Mouse (Mus musculus) retina, postnatal 7 days (tissue): ENCODE results near the gene Ap4m1.

ENCODE experiments used
- DNase-seq: peaks from one replicate; pipeline ENCODE4 v3.0.0-alpha.2; 2012; ENCODE audit warnings: low read depth, low spot score

Ap4m1 gene

DNA sequence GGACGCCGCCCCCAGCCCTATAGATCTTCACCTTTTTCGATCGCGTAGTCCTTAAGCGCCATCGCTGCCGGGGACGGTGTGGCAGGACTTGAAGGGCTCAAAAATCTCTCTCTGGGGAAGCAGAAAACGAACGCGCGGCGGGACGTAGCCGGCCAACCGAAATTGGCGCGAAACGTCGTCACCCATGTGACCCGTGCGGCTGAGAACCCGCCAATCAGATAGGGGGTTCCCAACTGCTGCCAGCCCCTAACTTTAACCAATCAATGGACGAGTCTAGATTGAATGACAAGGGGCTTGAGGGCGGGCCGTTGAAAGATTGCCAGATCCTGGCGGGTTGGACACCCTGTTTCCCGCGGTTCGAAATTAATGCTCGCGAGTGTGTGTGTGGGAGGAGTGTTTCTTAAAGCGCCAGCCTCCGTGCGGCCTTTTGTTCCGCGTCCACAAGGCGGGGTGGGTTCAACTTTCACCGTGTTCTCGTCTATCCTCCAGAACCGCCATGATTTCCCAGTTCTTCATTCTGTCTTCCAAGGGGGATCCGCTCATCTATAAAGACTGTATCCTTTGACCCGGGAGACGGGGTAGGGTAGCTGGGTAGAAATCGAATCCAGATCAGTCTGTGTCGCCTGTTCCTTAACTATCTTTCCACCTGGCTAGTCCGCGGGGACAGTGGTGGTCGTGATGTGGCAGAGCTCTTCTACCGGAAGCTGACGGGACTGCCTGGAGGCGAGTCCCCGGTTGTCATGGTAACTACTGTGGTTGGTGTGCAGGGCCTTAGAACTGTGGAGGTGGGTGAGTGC lies at the start of gene Ap4m1, which contains the start of gene Mcm7:
Gene Ap4m1, plus strand, starts transcription at position 308 of the 797 bp plus-strand sequence.
Gene Mcm7, minus strand, starts transcription at position 728 of the 797 bp plus-strand sequence.
- peak; percentile 95 for DNase-seq

DNA sequence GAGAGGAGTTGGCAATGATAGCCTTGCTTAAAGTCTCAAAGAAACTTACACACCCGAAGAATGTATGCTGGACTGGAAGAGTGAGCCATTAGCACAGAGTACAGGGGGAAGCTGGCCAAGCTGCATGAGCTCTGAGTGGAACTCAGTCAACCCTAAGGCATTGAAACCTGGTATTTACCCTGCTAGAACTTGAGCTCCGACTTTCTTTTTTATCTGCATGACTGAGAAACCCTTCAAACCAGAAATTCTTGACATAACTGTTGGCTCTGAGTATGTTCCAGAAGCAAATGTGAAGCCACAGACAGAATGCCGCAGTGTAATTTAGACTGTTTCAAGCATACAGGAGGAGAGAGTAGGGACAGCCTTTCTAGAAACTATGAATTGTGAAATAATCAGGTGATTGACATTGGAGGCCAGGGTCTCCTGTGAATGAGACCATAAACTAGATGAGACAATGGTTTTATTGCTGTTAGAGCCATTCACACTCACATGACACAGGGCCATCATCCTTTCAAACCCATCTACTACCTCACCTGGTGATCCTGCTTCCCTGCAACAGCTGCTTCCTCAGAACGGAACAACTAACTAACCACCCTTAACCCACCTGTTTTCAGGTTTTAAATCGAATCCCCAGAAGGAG lies 39.3 kb upstream of the Ap4m1 start:
- DNase-seq: no peak

DNA sequence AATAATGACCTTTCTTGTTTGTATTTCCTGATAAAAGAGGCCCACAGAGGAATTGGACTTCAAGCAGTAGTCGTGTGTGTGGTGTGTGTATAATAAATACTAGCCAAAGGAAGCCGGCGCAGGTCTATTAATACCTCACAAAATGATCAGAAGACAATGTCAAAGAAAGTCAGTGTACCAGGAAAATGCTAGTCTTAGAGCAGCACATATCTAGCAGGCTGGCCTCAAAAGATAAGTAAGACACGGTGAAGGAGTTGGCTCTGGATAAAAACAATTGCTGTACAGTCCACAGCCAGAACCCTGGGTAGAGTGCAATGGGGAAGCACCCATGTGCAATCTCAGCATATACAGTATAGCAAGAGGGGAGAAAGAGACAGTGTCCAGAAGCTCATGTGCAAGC lies 34.5 kb upstream of the Ap4m1 start:
- DNase-seq: no peak

DNA sequence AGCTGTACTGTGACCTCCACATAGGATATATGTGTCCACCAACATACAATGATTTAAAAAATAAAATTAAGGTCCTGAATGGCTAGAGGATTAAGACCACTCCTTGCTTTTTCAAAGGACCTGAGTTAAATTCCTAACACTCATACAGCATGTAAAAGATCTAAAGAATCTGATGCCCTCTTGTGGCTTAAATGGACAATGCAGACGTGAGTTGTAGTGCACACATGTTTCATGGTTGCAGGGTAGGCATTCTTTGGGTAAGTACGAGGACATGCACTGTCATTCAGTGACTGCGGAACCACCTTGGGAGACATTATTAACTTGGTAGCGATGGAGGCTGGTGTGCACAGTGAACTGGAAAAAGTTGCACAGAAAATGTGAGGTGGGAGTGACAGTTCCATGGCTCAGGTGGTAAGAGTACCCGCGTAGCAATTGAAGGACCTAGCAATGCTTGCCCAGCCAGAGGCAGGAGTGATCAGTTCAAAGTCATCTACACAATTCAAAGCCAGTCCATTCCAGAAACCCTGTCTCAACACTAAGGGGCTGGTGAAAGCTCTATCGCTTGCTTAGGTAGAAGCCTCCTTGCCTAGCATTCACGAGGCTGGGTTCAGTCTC lies 33.8 kb upstream of the Ap4m1 start:
- DNase-seq: peak; percentile 37

DNA sequence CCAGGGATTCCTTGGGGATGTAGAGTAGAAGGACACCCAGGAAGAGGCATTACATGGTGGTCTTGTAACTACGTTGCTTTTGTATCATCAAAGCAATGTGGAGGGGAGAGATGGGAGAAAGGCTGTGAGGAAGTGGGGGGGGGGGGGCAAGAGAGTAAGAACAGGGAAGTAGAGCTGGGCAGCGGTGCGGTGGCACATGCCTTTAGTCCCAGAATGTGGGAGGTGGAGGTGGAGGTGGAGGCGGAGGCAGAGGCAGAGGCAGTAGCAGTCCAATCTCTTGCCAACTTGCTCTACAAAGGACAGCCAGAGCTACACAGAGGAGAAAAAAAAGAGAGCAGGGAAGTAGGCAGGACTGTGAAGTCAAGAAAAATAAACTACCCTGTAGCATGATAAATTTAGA lies 33.2 kb upstream of the Ap4m1 start:
- DNase-seq: no peak

DNA sequence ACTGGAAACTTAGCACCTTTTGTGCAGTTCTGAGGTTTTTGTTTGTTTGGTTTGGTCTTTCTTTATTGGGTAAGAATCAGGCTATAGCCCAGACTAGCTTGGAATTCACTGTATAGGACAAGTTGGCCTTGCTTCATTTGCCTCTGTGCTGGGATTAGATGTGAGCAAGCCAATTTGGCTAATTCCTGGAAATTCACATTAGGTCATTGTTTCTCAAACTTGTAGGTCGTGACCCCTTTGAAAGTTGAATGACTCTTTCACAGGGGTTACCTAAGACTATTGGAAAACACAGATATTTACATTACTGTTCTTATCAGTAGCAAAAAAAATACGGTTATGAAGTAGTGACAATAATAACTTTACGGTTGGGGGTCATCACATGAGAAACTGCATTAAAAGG lies 17.4 kb upstream of the Ap4m1 start:
- no peak for DNase-seq

DNA sequence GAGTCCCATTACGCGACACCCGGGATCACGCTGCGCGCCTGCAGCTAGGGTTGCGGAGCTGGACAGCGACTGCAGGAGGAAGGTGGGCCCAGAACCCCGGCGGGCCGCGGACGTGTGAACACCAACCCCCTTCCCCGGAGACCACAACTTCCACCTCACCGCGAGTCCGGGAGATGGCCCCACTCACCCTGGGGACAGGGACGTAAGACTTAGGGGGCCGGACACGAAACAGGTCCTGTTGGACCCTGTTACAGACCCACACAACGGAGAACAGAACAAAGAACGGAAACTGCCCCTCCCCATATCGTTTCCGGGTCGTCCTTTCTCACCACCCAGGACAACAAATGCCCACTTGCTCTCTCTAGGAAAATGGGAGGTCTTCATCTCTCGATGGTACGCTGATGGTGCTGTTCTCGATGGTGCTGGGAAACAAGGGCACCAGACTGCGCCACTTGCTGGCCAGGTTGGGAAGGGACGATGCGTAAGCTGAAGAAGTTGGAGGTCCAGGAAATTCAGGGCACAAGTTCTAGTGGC lies 16.3 kb upstream of the Ap4m1 start, which contains the start of gene Zfp113:
Gene Zfp113, minus strand, starts transcription at position 302 of the 534 bp plus-strand sequence.
- peak; percentile 93 for DNase-seq

DNA sequence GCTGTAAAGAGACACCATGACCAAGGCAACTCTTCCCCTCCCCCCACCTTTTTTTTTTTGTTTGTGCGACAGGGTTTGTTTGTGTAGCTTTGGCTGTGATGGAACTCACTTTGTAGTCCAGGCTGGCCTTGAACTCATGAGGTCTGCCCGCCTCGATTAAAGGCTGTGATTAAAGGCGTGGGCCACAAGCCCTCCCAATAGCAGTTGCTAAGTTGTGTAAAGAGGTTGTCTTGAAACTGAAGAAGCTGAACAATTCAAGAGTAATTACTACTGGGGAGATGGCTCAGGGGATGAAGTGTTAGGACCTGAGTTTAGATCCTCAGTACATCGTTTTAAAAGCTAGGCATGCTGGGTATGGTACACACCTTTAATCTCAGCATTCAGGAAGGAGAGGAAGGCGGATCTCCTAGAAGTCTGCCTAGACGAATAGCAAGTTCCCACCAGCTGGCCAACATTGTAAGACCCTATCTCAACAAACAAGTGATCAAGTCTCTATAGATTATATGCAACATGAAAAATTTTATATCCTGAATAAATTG lies 11.5 kb upstream of the Ap4m1 start:
- DNase-seq: no peak

DNA sequence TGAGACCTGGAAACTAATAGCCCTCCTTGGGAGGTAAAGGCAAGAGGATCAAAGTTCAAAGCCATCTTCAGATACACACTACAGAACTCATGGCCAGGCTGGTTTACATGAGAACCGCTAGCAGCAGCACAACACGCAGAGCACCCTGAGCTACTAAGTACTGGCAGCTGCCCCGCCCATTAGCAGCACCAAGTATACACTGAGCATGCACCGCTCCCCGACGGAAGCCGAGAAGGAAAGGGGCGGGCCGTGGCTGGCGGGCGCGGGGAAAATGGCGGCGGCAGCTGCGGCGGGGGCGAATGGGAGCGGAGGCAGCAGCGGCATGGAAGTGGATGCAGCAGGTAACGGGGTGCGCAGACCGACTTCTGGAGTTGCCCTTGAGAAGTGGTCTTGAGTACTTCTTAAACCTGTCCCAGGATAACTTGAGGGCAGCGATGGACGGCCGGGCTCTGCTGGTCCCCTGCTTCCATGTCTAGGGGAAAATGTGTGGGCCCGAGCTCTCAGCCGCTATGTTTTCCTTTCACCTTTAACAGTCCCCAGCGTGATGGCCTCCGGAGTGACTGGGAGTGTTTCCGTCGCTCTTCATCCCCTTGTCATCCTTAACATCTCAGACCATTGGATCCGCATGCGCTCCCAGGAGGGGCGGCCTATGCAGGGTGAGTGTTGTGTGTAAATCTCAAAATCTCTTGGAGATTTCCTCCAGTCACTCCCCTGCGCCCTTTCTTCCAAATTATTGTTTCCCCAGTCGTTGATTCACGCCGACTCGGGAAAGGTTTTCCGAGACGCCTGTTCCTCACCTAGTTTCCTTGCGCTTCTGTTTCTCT lies 10.7 kb upstream of the Ap4m1 start, which contains the start of gene Cops6:
Gene Cops6, plus strand, starts transcription at position 230 of the 824 bp plus-strand sequence.
- peak; percentile 88 for DNase-seq

DNA sequence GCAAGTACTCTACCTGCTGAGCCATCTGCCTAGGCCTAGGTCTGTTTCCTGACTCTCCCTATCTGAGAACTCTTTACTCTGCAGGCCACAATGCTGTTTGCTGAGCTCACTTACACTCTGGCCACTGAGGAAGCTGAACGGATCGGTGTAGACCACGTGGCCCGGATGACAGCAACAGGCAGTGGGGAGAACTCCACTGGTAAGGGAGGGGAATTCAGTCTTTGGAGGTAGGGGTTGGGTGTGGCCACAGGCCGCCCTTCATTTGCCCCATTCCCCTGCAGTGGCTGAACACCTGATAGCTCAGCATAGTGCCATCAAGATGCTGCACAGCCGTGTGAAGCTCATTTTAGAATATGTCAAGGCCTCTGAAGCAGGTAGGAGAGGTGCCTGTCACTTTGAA lies 8.8 kb upstream of the Ap4m1 start:
- no peak for DNase-seq

DNA sequence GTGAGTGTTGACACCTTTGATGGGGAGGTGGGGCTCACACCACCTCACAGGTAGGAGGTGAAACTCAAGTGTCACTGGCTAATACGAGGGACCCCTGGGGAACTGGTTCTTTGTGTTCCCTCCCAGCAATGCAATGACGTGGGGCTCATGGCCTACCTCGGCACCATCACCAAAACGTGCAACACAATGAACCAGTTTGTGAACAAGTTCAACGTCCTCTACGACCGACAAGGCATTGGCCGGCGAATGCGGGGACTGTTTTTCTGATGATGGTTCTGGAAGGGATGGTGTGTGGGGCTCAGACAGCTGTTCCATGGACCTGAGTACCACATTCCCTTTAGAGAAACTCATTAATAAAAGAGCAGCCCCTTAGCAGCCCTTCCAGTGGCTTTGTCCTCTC lies 8.2 kb upstream of the Ap4m1 start:
- no peak for DNase-seq

DNA sequence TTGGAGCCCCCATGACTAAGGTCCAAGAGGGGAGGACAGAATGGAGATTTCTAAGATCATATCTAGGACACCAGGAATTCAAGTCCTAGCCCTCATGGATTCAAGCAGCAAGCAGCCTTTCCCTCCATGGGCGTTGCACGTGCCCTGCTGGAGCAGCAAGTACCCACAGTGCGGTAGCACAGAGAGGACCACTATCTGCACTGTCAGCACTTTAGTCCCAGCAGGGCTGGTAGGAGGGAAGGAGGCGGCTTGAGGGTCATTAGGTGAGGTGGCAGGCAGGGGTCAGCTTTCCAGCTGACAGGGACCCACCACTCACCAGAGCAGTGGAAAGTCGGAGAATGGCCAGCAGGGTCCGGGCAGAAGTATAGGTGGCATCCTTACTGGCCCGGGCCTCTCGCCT lies 6.2 kb upstream of the Ap4m1 start:
- no peak for DNase-seq

DNA sequence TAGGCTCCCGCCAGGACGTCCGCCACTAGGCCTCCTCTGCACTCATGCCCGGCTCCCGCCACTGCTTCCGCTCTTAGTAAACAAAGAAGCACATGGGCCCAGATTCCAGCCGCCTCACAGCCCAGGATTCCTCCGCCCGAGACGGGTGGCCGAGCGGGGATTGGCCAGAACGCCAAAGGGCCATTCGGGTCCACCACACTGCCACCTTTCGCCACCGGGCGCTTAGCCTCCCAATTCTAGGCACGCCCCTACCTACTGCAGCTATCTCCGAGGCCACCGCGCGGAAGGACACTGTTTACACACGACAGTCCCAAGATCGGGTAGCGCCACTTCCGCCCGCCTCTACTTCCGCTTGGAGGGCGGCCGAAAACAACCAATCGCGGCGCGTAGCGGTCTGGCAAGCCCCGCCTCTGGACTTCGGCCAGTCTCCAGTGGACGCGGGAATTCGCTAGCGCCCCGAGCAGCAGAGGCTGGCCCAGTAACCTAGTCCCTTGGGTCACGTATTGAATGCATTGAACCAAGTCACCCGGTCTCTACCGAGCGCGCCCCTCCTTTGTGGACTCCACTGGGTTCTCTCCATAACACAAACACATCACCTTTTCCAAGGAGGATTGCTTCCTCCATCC lies 753 bp upstream of the Ap4m1 start:
- DNase-seq: peak; percentile 94

DNA sequence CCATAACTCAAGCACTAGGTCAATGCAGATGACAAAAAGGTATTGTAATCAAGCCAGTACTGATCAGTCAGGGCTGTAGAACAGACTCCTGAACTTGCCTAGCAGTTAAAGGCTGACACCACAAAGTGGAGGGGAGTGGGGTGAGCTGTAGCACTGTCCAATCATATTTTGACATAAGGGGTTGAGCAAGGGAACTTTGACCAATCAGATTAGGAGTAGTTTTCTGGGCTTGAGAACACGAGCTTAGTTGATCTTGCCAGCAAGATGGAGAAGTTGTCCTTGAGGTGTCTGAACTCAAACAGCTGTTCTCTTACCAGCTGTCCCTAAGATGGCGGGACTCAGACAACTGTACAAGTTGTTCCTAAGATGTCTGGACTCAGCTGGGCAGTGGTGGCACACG lies 1.4 kb downstream of the Ap4m1 start:
- DNase-seq: no peak

DNA sequence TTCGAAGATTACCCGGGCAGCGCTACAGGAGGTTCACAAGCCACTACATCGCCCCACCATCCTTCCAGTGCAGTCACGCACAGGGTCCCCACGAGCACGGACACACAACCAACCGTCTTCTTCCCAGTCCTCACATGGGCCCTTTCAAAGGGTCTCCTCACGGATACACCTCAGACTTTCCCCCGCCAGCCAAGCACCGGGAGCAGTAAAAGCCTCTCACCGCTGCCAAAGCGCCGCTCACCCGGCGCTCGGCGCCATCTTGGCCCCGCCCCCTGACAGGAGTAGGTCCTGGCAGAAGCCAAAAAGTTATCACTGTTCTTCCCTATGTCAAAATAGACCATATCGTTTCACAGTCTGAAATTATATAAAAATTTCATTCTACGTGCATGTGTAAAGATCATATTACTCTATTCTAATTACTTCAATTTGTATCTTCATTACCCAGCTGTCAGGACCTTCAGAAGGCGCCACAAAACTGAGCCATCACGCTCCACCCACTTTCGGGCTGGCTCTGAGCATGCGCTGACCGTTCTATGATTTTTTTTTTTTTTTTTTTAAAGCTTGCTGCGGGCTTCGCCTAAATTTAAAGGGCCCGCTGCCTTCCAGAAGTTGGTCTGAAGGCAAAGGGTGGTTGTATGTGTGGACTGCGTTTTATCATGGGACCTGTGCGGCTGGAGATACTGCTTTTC lies 15.3 kb downstream of the Ap4m1 start, which contains the start of the genes Taf6 and Cnpy4:
Gene Taf6, minus strand, starts transcription at position 502 of the 689 bp plus-strand sequence.
Gene Cnpy4, plus strand, starts transcription at position 536 of the 689 bp plus-strand sequence.
- DNase-seq: peak; percentile 90

DNA sequence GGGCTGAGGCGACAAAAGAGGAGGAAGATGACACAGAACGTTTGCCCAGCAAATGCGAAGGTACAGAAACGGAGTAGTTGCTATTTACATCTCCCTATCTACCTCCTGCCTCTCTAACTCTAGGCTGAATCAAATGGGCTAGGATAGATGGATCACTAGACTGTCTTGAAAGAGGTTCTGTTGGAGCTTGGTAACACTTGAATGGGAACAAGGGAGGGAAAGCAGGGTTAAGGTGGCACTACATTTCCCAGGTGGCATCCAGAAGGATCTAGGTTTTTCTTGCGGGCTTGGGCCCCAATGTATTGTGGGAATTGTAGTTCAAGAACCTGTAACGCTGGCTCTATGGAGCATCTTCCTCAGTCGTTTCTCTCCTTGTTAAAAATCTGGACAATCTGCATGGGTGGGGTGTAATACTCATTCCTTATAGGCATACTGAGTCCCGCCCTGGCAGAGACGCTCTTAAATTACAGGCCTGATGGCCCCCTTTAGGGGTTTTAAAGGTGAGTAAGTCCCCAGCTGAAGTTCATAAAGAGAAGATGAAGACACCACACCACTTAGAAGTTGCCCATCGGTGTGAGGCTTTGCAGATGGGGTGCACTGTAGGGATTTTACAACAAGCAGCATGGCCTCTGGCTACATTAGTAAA lies 16.0 kb downstream of the Ap4m1 start:
- DNase-seq: peak; percentile 59

DNA sequence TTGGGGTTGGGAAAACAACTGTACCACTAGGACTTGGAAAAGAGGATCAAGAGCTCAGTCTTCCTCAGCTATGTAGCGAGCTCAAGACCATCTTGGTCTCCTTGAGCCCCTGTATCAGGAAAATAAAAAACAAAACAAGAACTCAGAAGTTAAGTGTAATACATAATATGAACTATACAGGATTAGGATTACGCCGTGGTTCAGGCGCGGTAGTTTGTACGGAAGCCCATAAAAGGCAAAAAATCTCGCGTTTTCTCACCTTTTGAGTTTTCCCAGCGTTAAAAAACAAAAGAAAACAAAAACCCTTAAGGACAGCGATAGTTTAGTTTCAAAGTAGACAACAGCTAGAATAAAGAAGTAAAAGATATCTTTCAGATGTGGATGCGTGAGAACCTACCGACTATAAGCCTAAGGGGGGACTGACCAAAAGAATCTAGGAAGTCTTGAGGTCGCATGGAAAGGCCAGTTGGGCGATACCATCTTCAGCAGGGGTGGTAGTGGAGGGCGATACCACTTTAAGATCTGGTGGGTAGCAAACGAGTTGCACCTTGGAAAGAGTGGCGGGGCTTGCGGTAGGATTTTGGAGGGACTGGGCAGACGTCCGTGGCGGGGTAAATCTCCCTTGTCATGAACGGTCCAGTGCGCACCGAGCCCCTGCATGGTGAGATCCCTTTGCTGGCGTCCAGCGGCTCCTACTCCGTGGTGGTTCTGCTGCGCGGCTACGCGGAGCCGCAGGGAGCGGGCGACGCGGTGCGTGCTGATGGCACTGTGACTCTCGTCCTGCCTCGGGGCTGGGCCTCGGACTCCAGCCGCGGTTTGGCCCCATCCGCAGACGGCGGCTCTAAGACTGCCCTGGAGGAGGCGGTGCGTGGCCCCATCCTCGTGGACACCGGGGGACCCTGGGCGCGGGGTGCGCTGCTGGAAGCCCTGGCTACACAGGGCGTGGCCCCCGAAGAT lies 22.2 kb downstream of the Ap4m1 start, which contains the start of gene Mblac1:
Gene Mblac1, plus strand, starts transcription at position 544 of the 957 bp plus-strand sequence.
- DNase-seq: peak; percentile 78

DNA sequence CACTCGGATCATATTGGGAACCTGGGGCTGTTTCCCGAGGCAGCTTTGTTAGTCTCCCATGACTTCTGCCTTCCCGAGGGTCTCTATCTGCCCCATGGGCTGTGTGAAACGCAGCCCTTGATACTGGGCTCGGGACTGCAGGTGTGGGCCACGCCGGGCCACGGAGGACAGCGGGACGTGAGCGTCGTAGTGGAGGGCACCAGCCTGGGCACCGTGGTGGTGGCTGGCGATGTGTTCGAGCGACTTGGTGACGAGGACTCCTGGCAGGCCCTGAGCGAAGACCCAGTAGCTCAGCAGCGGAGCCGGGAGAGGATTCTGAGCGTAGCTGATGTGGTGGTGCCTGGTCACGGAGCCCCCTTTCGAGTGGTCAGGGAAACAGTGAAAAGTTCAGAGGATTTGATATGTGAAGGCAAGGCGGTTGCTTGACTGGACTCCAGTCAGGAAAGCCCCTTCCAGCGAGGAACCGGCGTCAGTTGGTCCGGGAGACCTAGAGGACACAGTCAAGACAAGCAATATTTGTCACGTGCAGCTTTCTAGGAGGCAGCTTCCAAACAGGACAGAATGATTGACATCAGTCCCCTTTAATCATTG lies 23.0 kb downstream of the Ap4m1 start:
- no peak for DNase-seq
